29 mouse cellular contexts compared by ENCODE assay signal in the genomic region with DNA sequence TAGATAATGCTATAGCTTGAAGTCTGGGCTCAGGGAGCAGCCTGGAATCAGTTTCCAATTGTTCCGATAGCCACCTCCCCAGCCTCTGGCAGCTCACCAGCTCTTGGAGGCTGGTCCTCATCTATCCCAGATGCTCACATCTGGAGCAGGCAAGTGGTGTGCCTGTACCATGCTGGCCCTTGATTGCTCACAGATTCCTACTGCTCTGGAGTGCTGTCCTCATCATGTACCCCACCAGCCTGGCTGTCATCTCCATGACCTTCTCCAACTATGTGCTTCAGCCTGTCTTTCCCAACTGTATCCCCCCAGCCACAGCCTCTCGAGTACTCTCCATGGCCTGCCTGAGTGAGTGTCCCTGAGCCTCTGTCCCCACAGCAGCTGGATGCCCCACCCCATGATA. TPM values are rescaled to one million over a fixed set of nuclear protein-coding genes. Genes with fewer than 3 reads are reported as not detected.
A peak's percentile ranks its signal among the peaks of the same experiment; 100 is the strongest.
DNase-seq lines count a peak whose midpoint lies in the region; ATAC-seq and TF ChIP-seq lines count a peak whose summit lies in the region.
"Had no signal": no experiment of that assay in that cellular context is flagged by ENCODE, and none has a peak within 500 bp of the region (broad histone marks: within the 10 kb centered on the region; RNA-seq: fewer than 3 reads in every experiment).

No protein-coding gene starts in this region.

- no peak for TF ChIP-seq POLR2A in lung, adult 2 months (IDR thresholded peaks at IDR 0.05; ENCODE audit: borderline replicate concordance, extremely low read depth, low read depth, low read length)
- no peak for TF ChIP-seq POLR2A in limb, embryonic 14.5 days (IDR thresholded peaks at IDR 0.05; ENCODE audit: borderline replicate concordance, extremely low read depth, insufficient read depth, insufficient read length)

- no peaks in the 10 kb centered on the region for H3K27me3 ChIP-seq in limb, embryonic 14.5 days (ENCODE audit: control insufficient read depth, insufficient read depth, low read length)
- no peaks in the 10 kb centered on the region for H3K27me3 ChIP-seq in lung, postnatal 0 days (replicated peaks; ENCODE audit: insufficient read depth, low read length)
- H3K27me3 ChIP-seq: hindbrain, embryonic 12.5 days; kidney, embryonic 15.5 days; liver, embryonic 15.5 days; midbrain, embryonic 15.5 days; neural tube, embryonic 12.5 days had no signal

- peak; percentile 30 to 40 for DNase-seq in lung, adult 18-20 months
- no peak for DNase-seq in lung, adult 2 months
- peak; percentile 64 for DNase-seq in limb, embryonic 14.5 days (ENCODE audit: low spot score)
- DNase-seq in lung, postnatal 0 days (ENCODE audit: low spot score), result peak; percentile 77
- peak; percentile 41 to 84 for DNase-seq in lung, postnatal 4 days
- DNase-seq in layer of hippocampus, postnatal 25 days (ENCODE audit: extremely low spot score in 1 of 2, low spot score in 1 of 2), result no peak
- DNase-seq in layer of hippocampus, adult 11-12 months (ENCODE audit: low spot score), result no peak
- DNase-seq: adrenal gland, postnatal 25 days; cerebellum, adult 11-12 months; cerebellum, adult 9-11 months; heart, postnatal 36 days; kidney, adult 18-20 months; kidney, postnatal 25 days; right cerebral cortex, postnatal 4 days; thymus, adult 18-20 months; thymus, postnatal 25 days had no signal

- no peak overlapping the region for H3K9ac ChIP-seq in limb, embryonic 14.5 days (ENCODE audit: low read depth, low read length, severe bottlenecking)
- H3K9ac ChIP-seq in lung, postnatal 0 days (replicated peaks; ENCODE audit: low read depth), result no peak overlapping the region
- H3K9ac ChIP-seq: heart, embryonic 15.5 days; hindbrain, embryonic 12.5 days; kidney, embryonic 15.5 days; liver, embryonic 15.5 days; midbrain, embryonic 15.5 days; neural tube, embryonic 12.5 days had no signal

- H3K4me3 ChIP-seq in lung, adult 2 months (replicated peaks; ENCODE audit: extremely low read depth, low read depth, low read length), result no peak overlapping the region
- H3K4me3 ChIP-seq in limb, embryonic 14.5 days (replicated peaks; ENCODE audit: low read length), result no peak overlapping the region
- no peak overlapping the region for H3K4me3 ChIP-seq in lung, postnatal 0 days (ENCODE audit: low read depth, low read length)
- H3K4me3 ChIP-seq: erythroblast, embryonic 14.5 days; heart, embryonic 15.5 days; hindbrain, embryonic 12.5 days; kidney, embryonic 15.5 days; layer of hippocampus, adult 2 months; liver, embryonic 15.5 days; midbrain, embryonic 10.5 days; midbrain, embryonic 15.5 days; neural tube, embryonic 12.5 days had no signal

- peaks cover 26% of the 10 kb centered on the region for H3K36me3 ChIP-seq in limb, embryonic 14.5 days (ENCODE audit: control insufficient read depth, insufficient read depth, low read length)
- no peaks in the 10 kb centered on the region for H3K36me3 ChIP-seq in lung, postnatal 0 days (ENCODE audit: insufficient read depth, low read length)
- H3K36me3 ChIP-seq: heart, embryonic 15.5 days; liver, embryonic 15.5 days had no signal

- no peak overlapping the region for H3K4me2 ChIP-seq in limb, embryonic 14.5 days (replicated peaks; ENCODE audit: low read depth, low read length, severe bottlenecking)
- no peak overlapping the region for H3K4me2 ChIP-seq in lung, postnatal 0 days (replicated peaks; ENCODE audit: low read depth, low read length)
- H3K4me2 ChIP-seq: heart, embryonic 15.5 days; hindbrain, embryonic 12.5 days; kidney, embryonic 15.5 days; liver, embryonic 15.5 days; midbrain, embryonic 15.5 days; neural tube, embryonic 12.5 days had no signal

- H3K4me1 ChIP-seq in lung, adult 2 months (ENCODE audit: control insufficient read depth, insufficient read depth, low read length), result no peaks in the 10 kb centered on the region
- no peaks in the 10 kb centered on the region for H3K4me1 ChIP-seq in limb, embryonic 14.5 days (ENCODE audit: control insufficient read depth, insufficient read depth, low read length)
- no peaks in the 10 kb centered on the region for H3K4me1 ChIP-seq in lung, postnatal 0 days (ENCODE audit: insufficient read depth, low read depth, low read length)
- H3K4me1 ChIP-seq: heart, embryonic 15.5 days; hindbrain, embryonic 12.5 days; kidney, embryonic 15.5 days; liver, embryonic 15.5 days; midbrain, embryonic 15.5 days; neural tube, embryonic 12.5 days had no signal

- ATAC-seq in limb, embryonic 14.5 days (ENCODE audit: low FRiP score, low read depth), result no peak
- peak; percentile 87 for ATAC-seq in lung, postnatal 0 days
- ATAC-seq: CD4-positive, CD25-positive, alpha-beta regulatory T cell, adult 4 months; midbrain, embryonic 15.5 days had no signal

- H3K27ac ChIP-seq in limb, embryonic 14.5 days (replicated peaks; ENCODE audit: low read depth, low read length), result no peak overlapping the region
- 0 out of 2 replicates have a peak overlapping the region, but pooled peaks have one; percentile 26 for H3K27ac ChIP-seq in lung, postnatal 0 days (ENCODE audit: low read length)
- H3K27ac ChIP-seq: heart, embryonic 15.5 days; hindbrain, embryonic 12.5 days; kidney, embryonic 15.5 days; layer of hippocampus, adult 2 months; liver, embryonic 15.5 days; midbrain, embryonic 10.5 days; midbrain, embryonic 15.5 days; neural tube, embryonic 12.5 days; stomach, postnatal 0 days had no signal

- TF ChIP-seq CTCF in lung, adult 2 months (IDR thresholded peaks at IDR 0.05; ENCODE audit: insufficient read depth, low read length), result no peak
- TF ChIP-seq CTCF in lung, postnatal 0 days (IDR thresholded peaks at IDR 0.05), result no peak

- 53% methylated on average over 2 of the region's 2 CpGs for WGBS in lung, adult 2 months
- WGBS in limb, embryonic 14.5 days, result 53% methylated on average over 2 of the region's 2 CpGs
- WGBS in lung, postnatal 0 days, result 41% methylated on average over 2 of the region's 2 CpGs

- H3K9me3 ChIP-seq in limb, embryonic 14.5 days (ENCODE audit: control insufficient read depth, low read length), result no peaks in the 10 kb centered on the region
- no peaks in the 10 kb centered on the region for H3K9me3 ChIP-seq in lung, postnatal 0 days (ENCODE audit: low read length)
- H3K9me3 ChIP-seq: heart, embryonic 15.5 days; hindbrain, embryonic 12.5 days; kidney, embryonic 15.5 days; liver, embryonic 15.5 days; midbrain, embryonic 10.5 days; midbrain, embryonic 15.5 days; neural tube, embryonic 12.5 days had no signal

- TF ChIP-seq EP300 in lung, postnatal 0 days (IDR thresholded peaks at IDR 0.05), result no peak

RNA-seq across cellular contexts. Expression of a gene that starts 10.8 kb away (rescaled TPM):
- 81.4 and 82.4 TPM in 2 replicates for polyA plus RNA-seq in lung, adult 2 months (2012; rRNA removed)
- polyA plus RNA-seq in limb, embryonic 14.5 days (2012; rRNA removed), result 7.5 and 9.1 TPM in 2 replicates
- polyA plus RNA-seq in limb, embryonic 14.5 days (2014; fragmentation: Nextera tagmentation; extraction: Ambion mirVana), result 2.7 and 3.2 TPM in 2 replicates
- 20.1 and 21.7 TPM in 2 replicates for polyA plus RNA-seq in lung, postnatal 0 days (2015; fragmentation: Nextera tagmentation; extraction: Ambion mirVana)
- total RNA-seq in layer of hippocampus, postnatal 25 days (2021), result 10 to 100 TPM; 49.4 to 52.3 TPM
- total RNA-seq: megakaryocyte progenitor cell, adult 5-6 weeks had no signal
- polyA plus RNA-seq: erythroblast, embryonic 14.5 days; liver, adult 2 months had no signal

RNA-seq across cellular contexts. Expression of a gene that starts 18.3 kb away (rescaled TPM):
- 10.1 and 12.3 TPM in 2 replicates for polyA plus RNA-seq in lung, adult 2 months (2012; rRNA removed)
- polyA plus RNA-seq in limb, embryonic 14.5 days (2012; rRNA removed), result 31.7 and 43.3 TPM in 2 replicates
- polyA plus RNA-seq in limb, embryonic 14.5 days (2014; fragmentation: Nextera tagmentation; extraction: Ambion mirVana), result 11.7 and 12.7 TPM in 2 replicates
- 6.6 and 8.5 TPM in 2 replicates for polyA plus RNA-seq in lung, postnatal 0 days (2015; fragmentation: Nextera tagmentation; extraction: Ambion mirVana)
- total RNA-seq in layer of hippocampus, postnatal 25 days (2021), result 10 to 100 TPM; 69.7 to 76.6 TPM
- total RNA-seq: megakaryocyte progenitor cell, adult 5-6 weeks had no signal

Comparison
In these comparisons a context has a peak if more than half of its experiments do, and no peak if none do; other contexts are left out.
1. DNase-seq: peak in lung, adult 18-20 months (2 of 2), limb, embryonic 14.5 days (single experiment), lung, postnatal 0 days (single experiment) and lung, postnatal 4 days (2 of 2); none in lung, adult 2 months (single experiment), layer of hippocampus, postnatal 25 days (0 of 2) and layer of hippocampus, adult 11-12 months (single experiment).